Mouse (Mus musculus): ENCODE measurements around the gene Gpr176.
"Not testable (repeated sequence)": the region's sequence is repeated elsewhere in the genome, so short reads cannot be mapped to it uniquely, and the experiment has no call there.

GRCm38 (mm10) chr2:118289066-118289460 is 84.2 kb downstream of the Gpr176 start:
- not testable (repeated sequence) for TF ChIP-seq CTCF (IDR thresholded peaks at IDR 0.05; ENCODE audit: control insufficient read depth, insufficient read depth, insufficient read length); MYOD1 (IDR thresholded peaks at IDR 0.05; ENCODE audit: control insufficient read depth, insufficient read length, low read depth); USF1 (IDR thresholded peaks at IDR 0.05; ENCODE audit: low read depth); CEBPB (IDR thresholded peaks at IDR 0.05; ENCODE audit: low read depth); MAX (IDR thresholded peaks at IDR 0.05); MYOG (IDR thresholded peaks at IDR 0.05; ENCODE audit: control insufficient read depth, extremely low read depth, insufficient read length)

All from C2C12 (cell line).